Mouse (Mus musculus) hindbrain, embryonic 14.5 days (tissue): ENCODE data around the gene Sdk1. TPM values are rescaled to one million over a fixed set of nuclear protein-coding genes. Genes with fewer than 3 reads are reported as not detected.

ENCODE experiments used
- ATAC-seq: fragments of 200-750 bp; cut with Nextera tagmentation; 2 replicates; pipeline ENCODE4 v1.8.0; 2017; ENCODE audit warnings: moderate number of reproducible peaks, mild to moderate bottlenecking, moderate TSS enrichment, moderate library complexity; ENCODE audit not compliant: low FRiP score
- DNase-seq: peaks from one replicate; pipeline ENCODE4 v3.0.0-alpha.2; 2015; ENCODE audit warnings: low spot score
- H3K27ac ChIP-seq: fragments of 300-500 bp; sonication (generic); 2 replicates; pipeline ENCODE4 v1.5.1; 2014; ENCODE audit warnings: mild to moderate bottlenecking, moderate library complexity
- H3K27me3 ChIP-seq: fragments of 300-500 bp; sonication (generic); 2 replicates; pipeline ENCODE4 v1.6.1; 2014; ENCODE audit warnings: mild to moderate bottlenecking, low read length, mixed read lengths; ENCODE audit not compliant: control insufficient read depth, insufficient read depth
- H3K36me3 ChIP-seq: fragments of 300-500 bp; sonication (generic); replicated peaks from 2 replicates; pipeline ENCODE4 v1.6.1; 2014; ENCODE audit not compliant: control insufficient read depth, insufficient read depth
- H3K4me1 ChIP-seq: fragments of 300-500 bp; sonication (generic); replicated peaks from 2 replicates; pipeline ENCODE4 v1.6.1; 2014; ENCODE audit warnings: antibody characterized with exemption, low read length, mixed read lengths; ENCODE audit not compliant: control insufficient read depth, insufficient read depth
- H3K4me2 ChIP-seq: fragments of 300-500 bp; sonication (generic); replicated peaks from 2 replicates; pipeline ENCODE4 v1.6.1; 2014; ENCODE audit warnings: mild to moderate bottlenecking, moderate library complexity
- H3K4me3 ChIP-seq: fragments of 300-500 bp; sonication (generic); replicated peaks from 2 replicates; pipeline ENCODE4 v1.5.1; 2014; ENCODE audit warnings: mild to moderate bottlenecking, low read length
- H3K9ac ChIP-seq: fragments of 300-500 bp; sonication (generic); 2 replicates; pipeline ENCODE4 v1.6.1; 2014
- H3K9me3 ChIP-seq: fragments of 300-500 bp; sonication (generic); 2 replicates; pipeline ENCODE4 v1.6.1; 2016; ENCODE audit warnings: low read length; ENCODE audit not compliant: control insufficient read depth
- WGBS: fragments of 180-500 bp; shearing (Covaris S2); extraction: QIAGEN DNeasy Blood & Tissue Kit; methylation state at CpG from one replicate; pipeline ENCODE4 v1.1.7; 2014; 5-methylcytosine and 5-hydroxymethylcytosine counted together
- polyA plus RNA-seq: library from polyadenylated mRNA; unstranded; fragments of >200 nt; fragmentation: Nextera tagmentation; extraction: Ambion mirVana; gene quantifications from 2 replicates; pipeline ENCODE4 v1.2.1, GENCODE M21; 2014

Sdk1 gene
- polyA plus RNA-seq, 1 experiment from 2014 or later, result 2.5 TPM

- no peaks in the 10 kb centered on the region for H3K36me3 ChIP-seq
- 0 out of 2 replicates have a peak overlapping the region, but pooled peaks have one; percentile 7 for H3K27ac ChIP-seq
- ATAC-seq (no peak), DNase-seq (no peak)
- H3K4me3 ChIP-seq, result no peak overlapping the region
- H3K9me3 ChIP-seq, result no peaks in the 10 kb centered on the region
- H3K4me1 ChIP-seq, result no peaks in the 10 kb centered on the region
- H3K27me3 ChIP-seq, result no peaks in the 10 kb centered on the region
- no peak overlapping the region for H3K9ac ChIP-seq
- H3K4me2 ChIP-seq, result no peak overlapping the region
- 40% methylated on average over 4 of the region's 4 CpGs for WGBS
Observed at GRCm38 (mm10) chr5:141730006-141730405, 488.7 kb downstream of the Sdk1 start.

DNA sequence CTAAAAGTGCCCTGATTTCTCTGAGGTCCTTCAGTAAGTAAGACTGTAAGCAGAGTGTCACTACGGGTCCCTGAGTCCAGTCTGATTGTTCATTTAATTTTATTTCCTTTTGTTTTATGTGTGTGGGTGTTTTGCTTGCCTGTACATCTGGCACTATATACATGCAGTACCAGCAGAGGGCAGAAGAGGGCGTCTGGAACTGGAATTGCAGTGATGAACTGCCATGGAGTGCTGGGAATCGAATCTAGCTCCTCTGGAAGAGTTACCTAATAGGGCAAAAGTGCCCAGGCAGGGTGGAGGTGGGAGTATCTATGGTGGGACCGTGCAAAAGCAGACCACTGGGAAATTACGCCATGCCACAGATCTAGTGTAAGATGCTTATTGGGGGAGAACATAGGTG, 497.4 kb downstream of the Sdk1 start:
- WGBS, result 77% methylated on average over 5 of the region's 5 CpGs

DNA sequence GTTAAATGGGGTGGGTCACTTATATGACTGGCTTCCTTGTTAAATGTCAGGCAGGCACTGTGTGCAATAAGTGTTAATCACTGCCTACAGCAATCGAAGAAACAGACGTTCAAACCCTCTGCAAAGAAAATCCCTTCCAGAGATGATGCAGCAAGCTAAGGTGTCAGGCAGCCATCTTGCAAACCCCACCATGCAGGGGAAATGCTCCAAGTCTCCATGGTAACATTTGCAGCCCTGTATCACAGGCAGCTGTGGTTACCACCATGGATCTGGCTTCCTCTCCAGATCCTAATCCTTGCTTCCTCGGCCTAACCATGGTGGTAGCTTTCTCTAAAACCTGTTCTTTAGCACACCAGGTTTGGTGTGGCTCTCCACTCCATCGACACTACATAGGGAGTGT, 507.5 kb downstream of the Sdk1 start:
- 87% methylated on average over 4 of the region's 4 CpGs for WGBS
- ATAC-seq (no peak), DNase-seq (no peak)
- Histone ChIP-seq H3K9ac (no peak overlapping the region), H3K4me2 (no peak overlapping the region), H3K9me3 (no peaks in the 10 kb centered on the region), H3K27ac (no peak overlapping the region), H3K27me3 (no peaks in the 10 kb centered on the region), H3K4me3 (no peak overlapping the region), H3K4me1 (peaks cover 1% of the 10 kb centered on the region; the same call in 1 of the 2 replicates), H3K36me3 (no peaks in the 10 kb centered on the region)

More for the DNA sequence above, 497.4 kb downstream of the Sdk1 start:
- no peaks in the 10 kb centered on the region for H3K4me1 ChIP-seq
- no peaks in the 10 kb centered on the region for H3K9me3 ChIP-seq
- H3K4me2 ChIP-seq, result no peak overlapping the region
- no peak overlapping the region for H3K27ac ChIP-seq
- no peaks in the 10 kb centered on the region for H3K27me3 ChIP-seq
- no peak overlapping the region for H3K4me3 ChIP-seq
- DNase-seq (no peak), ATAC-seq (no peak)
- H3K9ac ChIP-seq, result no peak overlapping the region
- no peaks in the 10 kb centered on the region for H3K36me3 ChIP-seq

DNA sequence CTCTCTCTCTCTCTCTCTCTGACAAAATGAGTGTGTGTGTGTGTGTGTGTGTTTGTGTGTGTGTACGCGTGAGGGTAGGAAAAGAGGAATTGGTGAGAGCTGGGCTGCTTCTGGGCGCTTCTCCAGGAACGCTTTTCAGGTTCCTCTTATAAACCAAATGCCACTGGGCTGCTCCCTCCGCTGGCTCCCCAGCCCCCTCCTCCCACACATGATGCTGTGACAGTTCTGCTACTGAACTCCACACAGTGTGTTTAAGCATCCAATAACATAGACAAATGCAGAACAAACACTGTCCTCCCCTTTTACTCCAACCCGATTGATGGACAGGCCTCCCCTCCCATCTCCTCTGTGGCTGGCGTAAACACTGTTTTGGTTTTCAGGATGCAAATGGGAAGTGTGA, 513.0 kb downstream of the Sdk1 start:
- peak; percentile 48; the same call in 1 of the 2 replicates for ATAC-seq
- Histone ChIP-seq H3K9me3 (no peaks in the 10 kb centered on the region), H3K4me3 (no peak overlapping the region), H3K36me3 (no peaks in the 10 kb centered on the region), H3K4me1 (peaks cover 8% of the 10 kb centered on the region; the same call in 1 of the 2 replicates), H3K27me3 (no peaks in the 10 kb centered on the region), H3K27ac (no peak overlapping the region; the same call in 1 of the 2 replicates), H3K9ac (no peak overlapping the region), H3K4me2 (no peak overlapping the region)
- DNase-seq, result no peak
- 17% methylated on average over 7 of the region's 7 CpGs for WGBS

DNA sequence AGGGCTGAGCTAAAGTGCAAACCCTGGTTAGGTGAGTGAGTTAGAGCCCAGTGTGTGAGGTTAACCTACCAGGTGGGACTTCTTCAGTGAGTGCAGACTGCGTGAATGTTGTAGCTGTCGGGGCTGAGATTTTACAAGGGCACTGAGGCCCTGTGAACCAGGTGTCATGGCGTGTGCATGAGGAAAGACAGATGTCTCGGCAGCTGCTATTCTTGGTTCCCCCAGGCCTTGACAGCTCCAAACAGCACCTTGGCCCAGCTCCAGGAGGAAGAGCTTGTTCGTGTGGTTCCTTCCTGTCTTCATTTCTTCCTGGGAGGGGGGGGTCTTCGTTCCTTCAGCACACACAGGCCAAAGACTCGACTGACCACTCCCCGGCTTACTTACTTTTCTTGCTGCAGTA, 517.6 kb downstream of the Sdk1 start:
- Histone ChIP-seq H3K4me2 (no peak overlapping the region), H3K4me1 (peaks cover 6% of the 10 kb centered on the region; the same call in 1 of the 2 replicates), H3K4me3 (no peak overlapping the region), H3K27ac (no peak overlapping the region), H3K9me3 (no peaks in the 10 kb centered on the region), H3K9ac (no peak overlapping the region), H3K36me3 (no peaks in the 10 kb centered on the region), H3K27me3 (no peaks in the 10 kb centered on the region)
- ATAC-seq, result no peak
- WGBS, result 69% methylated on average over 8 of the region's 8 CpGs
- no peak for DNase-seq

GRCm38 (mm10) chr5:141764111-141764510, 522.8 kb downstream of the Sdk1 start:
- DNase-seq (no peak), ATAC-seq (no peak)
- H3K4me1 ChIP-seq, result no peaks in the 10 kb centered on the region
- H3K27me3 ChIP-seq, result no peaks in the 10 kb centered on the region
- no peaks in the 10 kb centered on the region for H3K9me3 ChIP-seq
- no peak overlapping the region for H3K27ac ChIP-seq
- no peak overlapping the region for H3K9ac ChIP-seq
- H3K36me3 ChIP-seq, result no peaks in the 10 kb centered on the region
- no peak overlapping the region for H3K4me3 ChIP-seq
- 92% methylated on average over 6 of the region's 6 CpGs for WGBS
- no peak overlapping the region for H3K4me2 ChIP-seq

GRCm38 (mm10) chr5:141768761-141769515, 527.6 kb downstream of the Sdk1 start:
- Histone ChIP-seq H3K4me3 (no peak overlapping the region), H3K9ac (no peak overlapping the region), H3K9me3 (0 out of 2 replicates have a peak, but pooled peaks cover 5% of the 10 kb centered on the region), H3K27ac (no peak overlapping the region), H3K36me3 (no peaks in the 10 kb centered on the region), H3K4me2 (no peak overlapping the region), H3K4me1 (no peaks in the 10 kb centered on the region), H3K27me3 (no peaks in the 10 kb centered on the region)
- ATAC-seq (no peak), DNase-seq (peak; percentile 36)
- WGBS, result 56% methylated on average over 10 of the region's 10 CpGs

DNA sequence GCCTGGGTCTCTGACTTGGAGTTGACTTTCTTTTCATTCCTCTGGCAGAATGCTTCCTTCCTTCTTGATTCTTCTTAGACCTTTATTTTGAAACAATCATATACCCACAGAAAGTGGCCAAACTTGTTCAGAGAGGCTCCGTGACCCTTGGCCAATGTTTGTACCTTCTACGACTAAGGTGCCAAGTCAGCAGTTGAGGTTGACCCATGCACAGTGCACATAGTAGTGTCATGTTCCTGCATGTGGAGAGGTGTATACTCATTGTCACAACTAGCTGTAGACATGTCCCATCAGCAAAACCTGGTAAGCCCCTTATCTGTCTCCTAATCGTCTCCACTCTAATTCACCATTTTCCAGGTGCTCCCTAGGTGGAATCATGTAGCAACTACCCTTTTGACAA, 530.2 kb downstream of the Sdk1 start:
- Histone ChIP-seq H3K9ac (no peak overlapping the region), H3K27ac (no peak overlapping the region), H3K9me3 (0 out of 2 replicates have a peak, but pooled peaks cover 10% of the 10 kb centered on the region), H3K4me1 (no peaks in the 10 kb centered on the region), H3K36me3 (no peaks in the 10 kb centered on the region), H3K27me3 (no peaks in the 10 kb centered on the region), H3K4me3 (no peak overlapping the region), H3K4me2 (no peak overlapping the region)
- WGBS, result 95% methylated on average over 3 of the region's 3 CpGs
- DNase-seq (no peak), ATAC-seq (no peak)

DNA sequence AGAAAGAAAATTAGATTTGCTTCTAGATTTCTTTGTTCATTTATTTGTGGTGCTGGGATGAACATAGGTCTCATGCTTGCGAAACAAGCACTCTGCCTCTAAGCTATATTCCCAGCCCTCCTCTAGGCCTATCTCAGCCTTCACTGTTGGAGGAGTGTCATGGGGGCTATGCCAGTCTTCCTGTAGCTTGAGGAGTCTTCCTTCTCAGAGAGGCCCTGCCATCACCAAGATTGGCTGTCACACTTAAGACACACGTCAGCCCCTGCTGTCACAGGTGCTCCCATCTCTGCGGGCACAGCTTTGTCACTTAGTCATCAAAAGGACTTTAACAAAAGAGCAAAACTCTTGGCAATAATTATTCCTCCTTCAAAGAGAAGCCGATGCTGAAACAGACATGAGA, 536.9 kb downstream of the Sdk1 start:
- H3K4me1 ChIP-seq, result no peaks in the 10 kb centered on the region
- no peaks in the 10 kb centered on the region for H3K36me3 ChIP-seq
- H3K4me3 ChIP-seq, result no peak overlapping the region
- no peak overlapping the region for H3K4me2 ChIP-seq
- DNase-seq (no peak), ATAC-seq (no peak)
- WGBS, result 72% methylated on average over 4 of the region's 4 CpGs
- no peaks in the 10 kb centered on the region for H3K27me3 ChIP-seq
- H3K9me3 ChIP-seq, result 0 out of 2 replicates have a peak, but pooled peaks cover 10% of the 10 kb centered on the region
- no peak overlapping the region for H3K27ac ChIP-seq
- H3K9ac ChIP-seq, result no peak overlapping the region
